Mouse (Mus musculus): Measurements from ENCODE around the gene Tspo. TPM values are rescaled to one million over a fixed set of nuclear protein-coding genes. Genes with fewer than 3 reads are reported as not detected.

Tspo gene
- polyA plus RNA-seq, 1 experiment from 2014 or later: 226 TPM

DNA sequence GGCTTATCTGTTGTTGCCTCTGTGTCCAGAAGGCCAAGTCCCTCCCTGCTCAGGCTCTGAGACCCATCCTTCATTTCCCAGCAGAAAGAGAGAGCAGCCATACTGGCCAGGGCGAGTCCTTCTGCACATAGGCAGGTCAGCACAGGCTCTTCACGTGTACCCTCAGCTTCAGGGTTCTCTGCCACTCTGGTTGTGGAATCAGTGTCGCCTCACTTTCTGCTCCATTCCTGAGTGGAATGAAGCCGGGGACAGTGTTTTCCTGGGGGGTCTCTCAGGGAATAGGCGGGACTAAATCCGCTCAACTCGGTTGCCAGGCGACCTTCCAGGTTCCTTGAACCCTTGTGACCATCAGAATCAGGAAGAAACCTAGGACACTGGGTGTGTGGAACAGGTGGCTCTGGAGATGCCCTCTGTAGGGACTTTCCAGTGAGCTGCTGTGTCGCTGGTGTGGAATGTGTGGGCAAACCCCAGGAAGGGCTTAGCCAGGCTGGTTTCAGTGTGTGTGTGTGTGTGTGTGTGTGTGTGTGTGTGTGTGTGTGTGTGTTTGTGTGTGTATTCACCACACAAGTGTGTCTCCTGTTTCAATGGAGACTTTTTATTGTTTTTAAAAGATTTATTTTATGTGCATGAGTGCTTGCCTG lies 21.6 kb upstream of the Tspo start:
- TF ChIP-seq CTCF (IDR thresholded peaks at IDR 0.05): no peak
- DNase-seq (ENCODE audit: low read depth, low spot score) (no peak), ATAC-seq (peak; percentile 65)
- POLR2A ChIA-PET: interaction anchor here (0.7 kb wide), 1 partner anchor 31 kb away, joined by 3 read pairs; the partner anchor contains the start of gene Ttll1
- in situ Hi-C loops (cut with MboI; ENCODE audit: low pct_unique_long_range_greater_than_20kb): no loop called here
- CTCF ChIA-PET: no interaction called here
- no peaks in the 10 kb centered on the region for H3K27me3 ChIP-seq

DNA sequence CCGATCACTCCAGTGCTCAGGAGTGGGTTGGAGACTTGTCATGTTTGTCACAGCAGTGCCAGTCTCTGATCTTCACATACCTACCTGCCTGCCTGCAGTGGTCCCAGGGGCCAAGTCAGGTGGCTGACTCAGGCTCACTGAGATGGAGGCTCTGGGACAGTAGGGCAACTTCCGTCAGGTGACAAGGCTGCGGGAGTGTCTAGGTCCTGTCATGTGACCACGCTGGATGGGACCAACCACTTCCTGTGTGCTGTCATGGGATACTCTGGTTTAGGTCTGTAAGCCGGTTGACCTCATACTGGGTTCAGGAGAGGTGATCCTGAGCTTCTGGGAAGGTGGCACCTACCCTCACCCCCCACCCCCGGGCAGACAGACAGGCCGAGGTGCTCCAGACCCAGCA lies 17.4 kb upstream of the Tspo start:
- TF ChIP-seq CTCF (IDR thresholded peaks at IDR 0.05): no peak
- H3K27me3 ChIP-seq: no peaks in the 10 kb centered on the region
- ChIA-PET POLR2A (no interaction called here), CTCF (interaction anchor here (0.9 to 1.0 kb wide), 2 partner anchors 9 to 10 kb away, joined by 3 to 4 read pairs; no protein-coding TSS in a partner anchor)
- DNase-seq (ENCODE audit: low read depth, low spot score) (no peak), ATAC-seq (no peak)
- in situ Hi-C loops (cut with MboI; ENCODE audit: low pct_unique_long_range_greater_than_20kb): no loop called here

DNA sequence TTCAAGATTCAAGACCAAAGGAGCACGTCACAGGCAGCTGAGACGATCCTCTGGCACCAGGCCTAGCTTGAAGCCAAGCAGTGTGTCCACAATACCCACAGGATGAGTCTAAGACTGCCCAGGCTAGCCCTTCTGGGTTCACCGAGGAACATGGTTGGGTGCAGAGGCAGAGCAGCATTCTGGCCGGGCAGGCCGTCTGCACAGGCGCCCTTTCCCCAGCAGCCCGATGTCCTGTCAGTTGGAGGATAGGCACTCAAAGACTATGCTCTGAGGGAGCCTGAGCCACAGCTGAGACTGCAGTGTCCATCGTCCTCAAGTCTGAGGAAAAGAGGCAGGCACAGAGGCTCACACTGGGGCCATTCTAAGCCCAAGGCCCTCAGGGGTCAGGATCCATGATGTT lies 16.2 kb upstream of the Tspo start:
- CTCF ChIA-PET: interaction anchor here (0.9 kb wide), 1 partner anchor 12 kb away, joined by 3 read pairs; no protein-coding TSS in a partner anchor
- ATAC-seq (no peak), DNase-seq (ENCODE audit: low read depth, low spot score) (no peak)
- POLR2A ChIA-PET: no interaction called here
- no peaks in the 10 kb centered on the region for H3K27me3 ChIP-seq
- in situ Hi-C loops (cut with MboI; ENCODE audit: low pct_unique_long_range_greater_than_20kb): no loop called here
- TF ChIP-seq CTCF (IDR thresholded peaks at IDR 0.05): no peak

DNA sequence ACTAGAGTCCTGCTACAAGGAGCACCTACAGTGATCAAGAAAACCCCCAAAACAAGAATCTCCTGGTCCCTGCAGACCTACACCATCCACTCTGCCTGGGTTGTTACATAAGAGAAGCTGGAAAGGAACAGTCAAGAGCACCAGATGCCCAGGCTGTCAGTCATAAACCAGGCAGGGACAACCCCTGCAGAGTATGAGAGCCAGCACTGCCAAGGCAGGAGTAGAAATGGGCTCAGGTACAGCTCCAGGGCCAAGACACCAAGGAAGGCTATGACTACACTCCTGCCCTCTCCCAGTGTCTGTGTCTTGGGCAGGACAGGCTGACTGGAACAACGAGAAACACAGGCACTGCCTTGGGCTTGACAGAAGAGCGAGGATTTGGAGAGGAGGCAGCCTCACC lies 13.3 kb upstream of the Tspo start:
- DNase-seq (ENCODE audit: low read depth, low spot score): no peak
- in situ Hi-C loops (cut with MboI; ENCODE audit: low pct_unique_long_range_greater_than_20kb): no loop called here
- POLR2A ChIA-PET: interaction anchor here (0.9 kb wide), 1 partner anchor 14 kb away, joined by 3 read pairs; no protein-coding TSS in a partner anchor
- no peak for TF ChIP-seq CTCF (IDR thresholded peaks at IDR 0.05)
- CTCF ChIA-PET: no interaction called here
- H3K27me3 ChIP-seq: no peaks in the 10 kb centered on the region
- ATAC-seq: no peak

DNA sequence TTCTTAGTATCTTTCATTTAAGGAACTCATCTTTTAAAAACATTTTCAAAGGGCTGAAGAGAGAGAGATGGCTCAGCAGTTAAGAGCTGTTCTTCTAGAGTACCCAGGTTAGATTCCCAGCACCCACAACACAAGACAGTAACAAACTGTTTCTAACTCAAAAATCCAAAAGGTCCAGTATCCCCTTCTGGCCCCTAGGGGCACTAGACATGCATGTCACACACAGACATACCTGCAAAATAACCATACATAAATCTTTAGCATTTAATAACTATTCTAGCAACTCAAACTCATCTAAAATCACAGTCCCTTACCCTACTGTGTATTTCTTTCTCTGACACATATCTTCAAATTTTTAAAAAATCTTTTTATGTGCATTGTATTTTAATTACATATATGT lies 9.6 kb upstream of the Tspo start:
- no peak for TF ChIP-seq CTCF (IDR thresholded peaks at IDR 0.05)
- no peaks in the 10 kb centered on the region for H3K27me3 ChIP-seq
- CTCF ChIA-PET: interaction anchor here (1.7 kb wide), 1 partner anchor 17 kb away, joined by 3 read pairs; no protein-coding TSS in a partner anchor
- no peak for ATAC-seq
- DNase-seq (ENCODE audit: low read depth, low spot score): no peak
- POLR2A ChIA-PET: interaction anchor here (0.9 kb wide), 1 partner anchor 19 kb away, joined by 3 read pairs; no protein-coding TSS in a partner anchor
- in situ Hi-C loops (cut with MboI; ENCODE audit: low pct_unique_long_range_greater_than_20kb): no loop called here

DNA sequence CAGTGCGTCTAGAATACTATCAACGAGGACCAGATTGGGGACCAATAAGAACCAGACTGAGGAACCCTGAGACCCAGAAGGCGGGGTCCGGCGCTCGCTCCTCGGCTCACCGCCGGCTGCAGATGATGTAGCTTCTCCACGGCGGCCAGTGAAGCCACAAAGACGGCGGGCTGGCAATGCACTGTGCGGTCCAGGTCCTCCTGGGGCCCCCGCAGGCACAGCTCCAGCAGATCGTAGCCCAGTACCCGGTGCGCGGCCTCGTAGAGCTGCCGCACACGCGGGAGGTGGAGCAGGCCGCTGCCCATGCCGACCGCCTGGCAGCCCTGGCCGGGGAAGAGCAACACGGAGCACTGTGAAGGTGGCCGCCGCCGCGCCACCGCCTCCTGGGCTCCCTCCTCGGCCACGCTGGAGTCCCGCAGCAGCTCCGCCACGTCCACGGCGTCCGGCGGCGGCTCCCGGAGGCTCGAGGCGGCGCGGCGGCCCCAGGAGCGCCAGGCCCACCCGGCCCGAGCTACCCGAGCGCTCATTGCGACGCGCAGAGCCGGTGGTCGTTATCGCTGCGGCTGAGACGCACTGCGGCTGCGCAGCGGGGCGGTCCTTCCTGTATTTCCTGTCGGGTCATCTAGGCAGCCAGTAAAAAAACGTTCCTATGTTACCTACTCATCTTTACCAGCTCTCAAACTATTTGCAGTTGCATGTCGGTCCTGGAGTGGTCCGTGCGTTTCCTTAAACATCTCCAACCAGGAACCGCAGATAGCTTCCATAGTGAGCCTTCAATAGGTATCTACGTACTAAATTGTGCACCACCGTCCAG lies 8.0 kb upstream of the Tspo start:
- ATAC-seq (peak; percentile 70), DNase-seq (ENCODE audit: low read depth, low spot score) (no peak)
- in situ Hi-C loops (cut with MboI; ENCODE audit: low pct_unique_long_range_greater_than_20kb): no loop called here
- no peak for TF ChIP-seq CTCF (IDR thresholded peaks at IDR 0.05)
- H3K27me3 ChIP-seq: no peaks in the 10 kb centered on the region
- ChIA-PET CTCF (interaction anchor here (0.9 to 1.7 kb wide), 2 partner anchors 9 to 15 kb away, joined by 3 to 4 read pairs; no protein-coding TSS in a partner anchor), POLR2A (interaction anchor here (1.5 to 1.7 kb wide), 2 partner anchors 9 to 39 kb away, joined by 3 to 6 read pairs; partner anchors contain the start of genes Mcat, Tspo and Ttll12)

DNA sequence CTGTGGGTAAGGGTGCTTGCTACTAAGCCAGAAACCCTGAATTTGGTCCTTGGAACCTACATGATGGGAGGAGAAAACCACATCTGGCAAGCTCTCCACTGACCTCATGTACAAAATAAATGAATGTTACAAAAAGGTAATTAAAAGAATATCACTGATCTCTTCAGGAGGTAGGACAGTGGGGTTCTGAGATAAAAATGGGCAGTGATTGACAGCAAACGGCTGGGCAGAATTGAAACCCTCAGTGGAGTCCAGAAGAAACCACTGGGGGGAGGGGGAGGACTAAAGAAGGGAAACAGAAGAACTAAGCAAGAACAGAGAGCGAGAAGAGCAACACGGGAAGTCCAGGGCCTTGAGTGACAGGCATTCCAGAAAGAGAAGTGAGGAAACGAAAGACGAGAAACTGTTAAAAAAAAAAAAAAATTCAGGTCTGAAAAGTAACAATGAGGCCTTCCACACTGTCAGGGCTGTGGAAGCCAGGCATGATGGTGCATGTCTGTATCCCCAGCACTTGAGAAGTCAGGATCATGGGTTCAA lies 2.4 kb upstream of the Tspo start:
- DNase-seq (ENCODE audit: low read depth, low spot score) (no peak), ATAC-seq (no peak)
- ChIA-PET POLR2A (interaction anchor here (1.1 kb wide), 1 partner anchor 147 kb away, joined by 3 read pairs; no protein-coding TSS in a partner anchor), CTCF (no interaction called here)
- in situ Hi-C loops (cut with MboI; ENCODE audit: low pct_unique_long_range_greater_than_20kb): no loop called here
- no peaks in the 10 kb centered on the region for H3K27me3 ChIP-seq
- TF ChIP-seq CTCF (IDR thresholded peaks at IDR 0.05): no peak

DNA sequence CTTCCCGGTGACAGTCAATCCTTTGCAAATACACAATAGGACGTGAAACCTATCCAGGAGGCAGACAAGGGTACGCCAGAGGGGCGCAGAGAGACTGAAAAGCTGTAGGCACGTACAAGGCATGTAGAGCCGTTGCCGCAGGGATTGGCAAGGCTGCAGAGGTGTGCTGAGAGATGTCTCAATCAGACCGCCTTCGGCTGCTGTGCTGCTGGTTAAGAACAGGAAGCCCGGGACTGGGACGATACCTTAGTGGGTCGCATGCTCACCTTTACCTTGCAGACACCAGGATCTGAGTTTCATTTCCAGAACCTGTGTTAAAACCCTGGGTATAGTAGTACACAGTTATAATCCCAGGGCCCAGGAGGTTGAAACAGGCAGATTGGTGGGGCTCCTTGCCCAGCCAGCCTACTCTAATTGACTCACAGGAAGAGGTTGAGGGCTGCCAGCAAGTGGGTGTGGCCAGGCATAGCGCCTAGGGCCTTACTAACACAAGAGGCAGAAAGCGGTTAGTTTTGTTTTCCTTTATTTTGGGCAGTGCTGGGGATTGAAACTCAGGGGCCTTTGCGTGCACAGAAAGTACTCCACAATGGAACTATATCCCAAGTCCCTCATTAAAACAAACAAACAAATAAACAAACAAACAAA lies 644 bp upstream of the Tspo start:
- DNase-seq (ENCODE audit: low read depth, low spot score) (no peak), ATAC-seq (peak; percentile 8)
- CTCF ChIA-PET: interaction anchor here (0.7 kb wide), 1 partner anchor 155 kb away, joined by 3 read pairs; no protein-coding TSS in a partner anchor
- no peak for TF ChIP-seq CTCF (IDR thresholded peaks at IDR 0.05)
- POLR2A ChIA-PET: interaction anchor here (1.8 kb wide), 1 partner anchor 31 kb away, joined by 6 read pairs; no protein-coding TSS in a partner anchor
- no peaks in the 10 kb centered on the region for H3K27me3 ChIP-seq
- in situ Hi-C loops (cut with MboI; ENCODE audit: low pct_unique_long_range_greater_than_20kb): no loop called here

DNA sequence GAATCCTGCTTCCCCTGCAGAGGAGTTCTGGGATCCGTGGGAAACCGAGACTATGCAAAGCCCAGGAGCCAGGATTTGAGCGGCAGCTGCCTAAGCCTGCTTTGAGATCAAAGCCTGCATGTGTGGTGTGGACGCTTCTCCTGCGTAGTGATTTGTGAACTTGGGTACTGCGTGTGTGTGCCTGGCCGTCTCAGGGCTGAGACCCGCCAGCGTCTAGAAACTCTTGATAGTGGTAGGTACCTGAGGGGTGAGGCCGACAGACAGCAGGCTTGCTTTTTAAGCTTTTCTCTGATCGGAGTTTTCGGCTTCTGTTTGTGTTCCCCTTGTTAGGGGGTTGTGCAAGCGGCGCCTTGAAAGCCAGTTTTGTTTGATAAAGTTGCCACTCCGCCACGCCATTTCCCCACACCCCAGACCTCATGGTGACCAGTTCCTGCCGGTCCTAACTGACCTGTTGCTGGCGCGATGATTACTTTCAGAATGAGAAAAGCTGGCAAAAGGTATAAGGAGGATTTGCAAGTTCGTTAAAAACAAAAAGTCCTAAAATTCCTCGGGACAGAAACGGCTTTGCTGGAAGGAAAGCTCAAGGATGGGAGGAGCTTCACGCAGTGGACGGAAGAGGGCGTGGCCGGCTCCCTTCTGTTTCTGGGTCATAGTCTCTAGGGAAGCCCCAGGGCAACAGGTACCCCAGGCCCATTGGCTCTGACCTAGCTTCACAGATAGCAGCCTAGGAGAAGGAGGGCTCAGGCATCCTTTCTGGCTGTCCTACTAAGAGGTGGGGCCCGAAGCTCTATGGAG lies 662 bp downstream of the Tspo start:
- no peaks in the 10 kb centered on the region for H3K27me3 ChIP-seq
- ATAC-seq (no peak), DNase-seq (ENCODE audit: low read depth, low spot score) (no peak)
- ChIA-PET CTCF (interaction anchor here (1.0 kb wide), 1 partner anchor 11 kb away, joined by 3 read pairs; no protein-coding TSS in a partner anchor), POLR2A (interaction anchor here (1.0 to 1.8 kb wide), 3 partner anchors 8 to 30 kb away, joined by 3 to 6 read pairs (median 6); no protein-coding TSS in a partner anchor)
- TF ChIP-seq CTCF (IDR thresholded peaks at IDR 0.05): no peak
- in situ Hi-C loops (cut with MboI; ENCODE audit: low pct_unique_long_range_greater_than_20kb): no loop called here
